Mouse (Mus musculus) heart, embryonic 14.5 days (tissue): ENCODE results near the gene Acbd5. TPM values are rescaled to one million over a fixed set of nuclear protein-coding genes. Genes with fewer than 3 reads are reported as not detected.

Experiments used
- ATAC-seq: fragments of 200-750 bp; cut with Nextera tagmentation; 2 replicates; pipeline ENCODE4 v1.8.0; 2017; ENCODE audit warnings: low read depth, moderate TSS enrichment; ENCODE audit not compliant: insufficient number of reproducible peaks, insufficient read depth, low FRiP score
- H3K27ac ChIP-seq, 2 experiments: fragments of 200-500 bp in 1 of 2; fragments of 300-500 bp in 1 of 2; sonication (generic) in 1 of 2; replicated peaks in 1 of 2; 2 replicates each; pipeline ENCODE4 v1.5.1; 2012 to 2014; ENCODE audit warnings: low read depth in 2 of 2, low read length in 2 of 2, control low read depth in 1 of 2, mild to moderate bottlenecking in 1 of 2, mixed read lengths in 1 of 2; ENCODE audit not compliant: control insufficient read depth in 1 of 2, insufficient read depth in 1 of 2
- H3K27me3 ChIP-seq: fragments of 300-500 bp; sonication (generic); 2 replicates; pipeline ENCODE4 v1.6.1; 2014; ENCODE audit warnings: mild to moderate bottlenecking, low read length, control low read depth; ENCODE audit not compliant: control insufficient read depth, insufficient read depth
- H3K36me3 ChIP-seq: fragments of 300-500 bp; sonication (generic); 2 replicates; pipeline ENCODE4 v1.6.1; 2014; ENCODE audit warnings: mild to moderate bottlenecking, control low read depth, low read length, mixed read lengths; ENCODE audit not compliant: control insufficient read depth, insufficient read depth
- H3K4me1 ChIP-seq, 2 experiments: fragments of 200-500 bp in 1 of 2; fragments of 300-500 bp in 1 of 2; sonication (generic) in 1 of 2; 2 replicates each; pipeline ENCODE4 v1.6.1; 2012 to 2014; ENCODE audit warnings: low read length in 2 of 2, control low read depth in 1 of 2, mixed read lengths in 1 of 2; ENCODE audit not compliant: control insufficient read depth in 2 of 2, insufficient read depth in 2 of 2
- H3K4me2 ChIP-seq: fragments of 300-500 bp; sonication (generic); 2 replicates; pipeline ENCODE4 v1.6.1; 2014; ENCODE audit warnings: mild to moderate bottlenecking, low read length
- H3K4me3 ChIP-seq, 2 experiments: fragments of 200-500 bp in 1 of 2; fragments of 300-500 bp in 1 of 2; sonication (generic) in 1 of 2; 2 replicates each; pipeline ENCODE4 v1.5.1; 2012 to 2014; ENCODE audit warnings: low read length in 2 of 2, mild to moderate bottlenecking in 2 of 2, control low read depth in 1 of 2, low read depth in 1 of 2, moderate library complexity in 1 of 2; ENCODE audit not compliant: control insufficient read depth in 1 of 2, insufficient read depth in 1 of 2
- H3K9ac ChIP-seq: fragments of 300-500 bp; sonication (generic); 2 replicates; pipeline ENCODE4 v1.6.1; 2014; ENCODE audit warnings: mild to moderate bottlenecking, low read length
- H3K9me3 ChIP-seq: fragments of 300-500 bp; sonication (generic); 2 replicates; pipeline ENCODE4 v1.6.1; 2016; ENCODE audit warnings: low read length, control low read depth; ENCODE audit not compliant: control insufficient read depth
- WGBS: fragments of 180-500 bp; shearing (Covaris S2); extraction: QIAGEN DNeasy Blood & Tissue Kit; methylation state at CpG from one replicate; pipeline ENCODE4 v1.1.7; 2014; 5-methylcytosine and 5-hydroxymethylcytosine counted together
- polyA plus RNA-seq: library from polyadenylated mRNA; unstranded; fragments of >200 nt; fragmentation: Nextera tagmentation; extraction: Ambion mirVana; gene quantifications from 2 replicates; pipeline ENCODE4 v1.2.1, GENCODE M21; 2014

Acbd5 gene
- polyA plus RNA-seq, 1 experiment from 2014 or later: 25.5 TPM

GRCm38 (mm10) chr2:23041457-23041856 lies 26.5 kb upstream of the Acbd5 start:
- 85% methylated on average over 4 of the region's 4 CpGs for WGBS
- Histone ChIP-seq H3K4me3 (no peak overlapping the region), H3K4me2 (no peak overlapping the region), H3K9ac (no peak overlapping the region), H3K27ac (no peak overlapping the region), H3K36me3 (no peaks in the 10 kb centered on the region), H3K9me3 (no peaks in the 10 kb centered on the region), H3K4me1 (peaks cover 0 to 13% of the 10 kb centered on the region in 2 experiments; a peak in 2 of 4 replicates), H3K27me3 (no peaks in the 10 kb centered on the region)
- ATAC-seq: no peak

GRCm38 (mm10) chr2:23042189-23042588 lies 25.8 kb upstream of the Acbd5 start:
- Histone ChIP-seq H3K36me3 (no peaks in the 10 kb centered on the region), H3K4me2 (no peak overlapping the region), H3K27ac (no peak overlapping the region), H3K4me3 (no peak overlapping the region), H3K9ac (no peak overlapping the region), H3K9me3 (no peaks in the 10 kb centered on the region), H3K27me3 (no peaks in the 10 kb centered on the region), H3K4me1 (peaks cover 0 to 9% of the 10 kb centered on the region in 2 experiments; a peak in 1 of 4 replicates)
- ATAC-seq: no peak
- WGBS: 76% methylated on average over 3 of the region's 3 CpGs

GRCm38 (mm10) chr2:23045703-23046102 lies 22.3 kb upstream of the Acbd5 start:
- Histone ChIP-seq H3K4me1 (no peaks in the 10 kb centered on the region), H3K27me3 (no peaks in the 10 kb centered on the region), H3K9me3 (no peaks in the 10 kb centered on the region), H3K36me3 (no peaks in the 10 kb centered on the region), H3K27ac (no peak overlapping the region), H3K4me3 (no peak overlapping the region), H3K4me2 (no peak overlapping the region), H3K9ac (no peak overlapping the region)
- 38% methylated on average over 1 of the region's 1 CpGs for WGBS
- ATAC-seq: no peak

- Histone ChIP-seq H3K9ac (no peak overlapping the region), H3K27me3 (no peaks in the 10 kb centered on the region), H3K4me1 (no peaks in the 10 kb centered on the region), H3K4me3 (no peak overlapping the region), H3K27ac (no peak overlapping the region), H3K9me3 (no peaks in the 10 kb centered on the region), H3K36me3 (no peaks in the 10 kb centered on the region), H3K4me2 (no peak overlapping the region)
- no peak for ATAC-seq
Observed at GRCm38 (mm10) chr2:23048006-23048405, 20.0 kb upstream of the Acbd5 start.

GRCm38 (mm10) chr2:23051890-23052289 lies 16.1 kb upstream of the Acbd5 start:
- Histone ChIP-seq H3K27me3 (no peaks in the 10 kb centered on the region), H3K9ac (no peak overlapping the region), H3K4me2 (no peak overlapping the region), H3K9me3 (no peaks in the 10 kb centered on the region), H3K4me3 (no peak overlapping the region), H3K27ac (no peak overlapping the region), H3K36me3 (no peaks in the 10 kb centered on the region), H3K4me1 (no peaks in the 10 kb centered on the region)
- ATAC-seq: no peak
- 65% methylated on average over 2 of the region's 2 CpGs for WGBS

- Histone ChIP-seq H3K27ac (no peak overlapping the region), H3K9me3 (no peaks in the 10 kb centered on the region), H3K4me3 (no peak overlapping the region), H3K9ac (no peak overlapping the region), H3K36me3 (no peaks in the 10 kb centered on the region), H3K4me1 (no peaks in the 10 kb centered on the region), H3K4me2 (no peak overlapping the region), H3K27me3 (no peaks in the 10 kb centered on the region)
- 55% methylated on average over 6 of the region's 6 CpGs for WGBS
- no peak for ATAC-seq
Observed at GRCm38 (mm10) chr2:23052523-23052922, 15.4 kb upstream of the Acbd5 start.

GRCm38 (mm10) chr2:23068370-23068737 lies 387 bp downstream of the Acbd5 start:
- Histone ChIP-seq H3K4me3 (peak overlapping the region; percentile 56 to 68), H3K4me2 (peak overlapping the region; percentile 90), H3K4me1 (no peaks in the 10 kb centered on the region), H3K9me3 (no peaks in the 10 kb centered on the region), H3K27me3 (no peaks in the 10 kb centered on the region), H3K27ac (peak overlapping the region; percentile 94 to 97), H3K9ac (peak overlapping the region; percentile 91), H3K36me3 (peaks cover 16% of the 10 kb centered on the region)
- ATAC-seq: peak; percentile 62
- WGBS: under 1% methylated on average over 21 of the region's 21 CpGs

GRCm38 (mm10) chr2:23068894-23069744 lies 1.2 kb downstream of the Acbd5 start:
- no peaks in the 10 kb centered on the region for H3K27me3 ChIP-seq

More at GRCm38 (mm10) chr2:23068894-23069744, 1.2 kb downstream of the Acbd5 start:
- Histone ChIP-seq H3K4me2 (peak overlapping the region; percentile 90), H3K4me1 (no peaks in the 10 kb centered on the region), H3K9me3 (no peaks in the 10 kb centered on the region), H3K36me3 (peaks cover 24% of the 10 kb centered on the region), H3K4me3 (peak overlapping the region; percentile 56 to 68), H3K27ac (peak overlapping the region; percentile 94 to 97), H3K9ac (peak overlapping the region; percentile 91)
- peak; percentile 89 for ATAC-seq
- under 1% methylated on average over 50 of the region's 50 CpGs for WGBS
